Mouse (Mus musculus) testis, adult 2 months (tissue): ENCODE data around the gene Gm27029. TPM values are rescaled to one million over a fixed set of nuclear protein-coding genes. Genes with fewer than 3 reads are reported as not detected.
"Not testable (repeated sequence)": the region's sequence is repeated elsewhere in the genome, so short reads cannot be mapped to it uniquely, and the experiment has no call there.

ENCODE experiments used
- H3K27ac ChIP-seq: fragments of 200-500 bp; 2 replicates; pipeline ENCODE4 v1.5.1; 2012; ENCODE audit warnings: low read depth, low read length; ENCODE audit not compliant: control insufficient read depth, insufficient read depth
- H3K27me3 ChIP-seq: fragments of 200-500 bp; 2 replicates; pipeline ENCODE4 v1.6.1; 2012; ENCODE audit warnings: mild to moderate bottlenecking, low read length, moderate library complexity; ENCODE audit not compliant: control insufficient read depth, insufficient read depth
- H3K36me3 ChIP-seq: fragments of 200-500 bp; 2 replicates; pipeline ENCODE4 v1.6.1; 2012; ENCODE audit warnings: mild to moderate bottlenecking, low read length; ENCODE audit not compliant: control insufficient read depth, insufficient read depth
- H3K4me1 ChIP-seq: fragments of 200-500 bp; 2 replicates; pipeline ENCODE4 v1.6.1; 2012; ENCODE audit warnings: low read length; ENCODE audit not compliant: control insufficient read depth, insufficient read depth
- H3K4me3 ChIP-seq: fragments of 200-500 bp; 2 replicates; pipeline ENCODE4 v1.5.1; 2012; ENCODE audit warnings: low read depth, mild to moderate bottlenecking, low read length, moderate library complexity, mixed read lengths; ENCODE audit not compliant: control insufficient read depth
- CTCF ChIP-seq: fragments of 200-500 bp; IDR thresholded peaks from 2 replicates; pipeline ENCODE4 v1.5.1; 2012; ENCODE audit warnings: low read depth, mild to moderate bottlenecking, inconsistent platforms, low read length, moderate library complexity; ENCODE audit not compliant: control insufficient read depth, insufficient read depth, insufficient replicate concordance
- POLR2A ChIP-seq: fragments of 200-500 bp; IDR thresholded peaks from 2 replicates; pipeline ENCODE4 v1.6.1; 2012; ENCODE audit warnings: low read depth, mild to moderate bottlenecking, inconsistent platforms, low read length, moderate library complexity; ENCODE audit not compliant: control insufficient read depth
- polyA plus RNA-seq: library from polyadenylated mRNA; depleted of rRNA; stranded (reverse); fragments of >200 nt; gene quantifications from 2 replicates; pipeline ENCODE4 v1.2.3, GENCODE M21; 2012

The Gm27029 gene
- polyA plus RNA-seq, 1 experiment: 0.14 TPM

DNA sequence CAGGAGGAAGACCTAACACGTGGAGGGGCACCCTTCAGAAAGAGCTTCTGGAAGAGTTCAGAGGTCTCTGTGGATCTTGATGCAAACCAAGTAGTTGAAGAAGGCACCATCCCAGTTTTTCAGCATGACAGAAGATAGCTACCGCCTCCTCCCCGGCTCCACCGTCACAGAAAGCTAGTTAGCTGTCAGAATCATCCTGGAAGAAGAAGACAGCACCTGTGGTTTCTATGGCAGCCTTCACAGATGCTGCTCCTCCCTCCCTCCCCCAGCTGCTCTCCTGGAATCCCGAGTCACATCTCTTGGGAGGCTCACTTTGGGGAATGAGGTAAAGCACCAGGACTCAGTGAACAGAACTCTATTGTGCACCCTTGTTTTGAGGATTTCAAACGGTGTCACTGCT, 5.6 kb downstream of the Gm27029 start:
- Histone ChIP-seq H3K4me1 (peaks cover 1% of the 10 kb centered on the region), H3K27ac (no peak overlapping the region), H3K27me3 (no peaks in the 10 kb centered on the region), H3K36me3 (no peaks in the 10 kb centered on the region), H3K4me3 (no peak overlapping the region)
- TF ChIP-seq CTCF: no peak
- TF ChIP-seq POLR2A: no peak

DNA sequence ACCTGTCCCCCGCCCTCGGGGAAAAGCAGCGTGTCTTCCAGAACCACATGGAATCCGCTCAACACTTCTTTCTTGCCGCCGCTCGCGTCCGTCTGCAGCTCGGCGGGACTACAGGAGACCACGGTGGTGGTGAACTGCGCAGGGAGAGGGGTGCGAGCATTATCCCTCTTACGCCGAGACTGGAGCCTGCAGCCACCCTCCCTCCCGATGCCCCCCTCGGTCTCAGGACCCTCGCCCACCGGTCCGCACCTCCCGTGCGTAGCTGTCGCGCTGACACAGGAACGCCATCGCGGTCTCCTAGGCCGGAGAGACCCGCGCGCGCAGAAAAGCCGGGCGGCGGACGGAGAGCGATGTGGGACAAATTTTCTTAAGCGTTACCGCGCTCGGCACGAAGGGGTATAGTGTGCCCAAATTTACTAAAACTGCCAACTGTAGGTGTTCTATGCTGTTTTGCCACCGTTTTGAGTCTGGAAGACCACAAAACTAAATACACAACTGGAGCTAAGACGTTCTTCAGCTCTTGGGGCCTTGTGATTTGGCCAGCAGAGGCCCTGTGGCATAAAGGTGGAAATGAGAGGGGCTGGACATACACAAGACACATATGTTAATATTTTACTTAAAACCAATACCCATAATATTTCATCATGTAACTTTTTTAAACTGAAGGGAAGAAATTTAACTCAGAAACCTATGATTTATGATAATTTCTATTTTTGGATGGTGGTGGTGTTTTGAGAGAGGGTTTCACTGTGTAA, 7.3 kb downstream of the Gm27029 start, which contains the start of gene Aarsd1:
Gene Aarsd1, minus strand, starts transcription at position 515 of the 755 bp plus-strand sequence.
- no peaks in the 10 kb centered on the region for H3K27me3 ChIP-seq
- peak within 1 kb of the TSS; percentile 99 for H3K4me3 ChIP-seq
- TF ChIP-seq POLR2A: peak; percentile 79
- TF ChIP-seq CTCF: no peak
- H3K4me1 ChIP-seq: no peaks in the 10 kb centered on the region; the same call in none of the 2 replicates
- peaks cover 2% of the 10 kb centered on the region for H3K36me3 ChIP-seq
- peak within 1 kb of the TSS; percentile 76; the same call in 1 of the 2 replicates for H3K27ac ChIP-seq

DNA sequence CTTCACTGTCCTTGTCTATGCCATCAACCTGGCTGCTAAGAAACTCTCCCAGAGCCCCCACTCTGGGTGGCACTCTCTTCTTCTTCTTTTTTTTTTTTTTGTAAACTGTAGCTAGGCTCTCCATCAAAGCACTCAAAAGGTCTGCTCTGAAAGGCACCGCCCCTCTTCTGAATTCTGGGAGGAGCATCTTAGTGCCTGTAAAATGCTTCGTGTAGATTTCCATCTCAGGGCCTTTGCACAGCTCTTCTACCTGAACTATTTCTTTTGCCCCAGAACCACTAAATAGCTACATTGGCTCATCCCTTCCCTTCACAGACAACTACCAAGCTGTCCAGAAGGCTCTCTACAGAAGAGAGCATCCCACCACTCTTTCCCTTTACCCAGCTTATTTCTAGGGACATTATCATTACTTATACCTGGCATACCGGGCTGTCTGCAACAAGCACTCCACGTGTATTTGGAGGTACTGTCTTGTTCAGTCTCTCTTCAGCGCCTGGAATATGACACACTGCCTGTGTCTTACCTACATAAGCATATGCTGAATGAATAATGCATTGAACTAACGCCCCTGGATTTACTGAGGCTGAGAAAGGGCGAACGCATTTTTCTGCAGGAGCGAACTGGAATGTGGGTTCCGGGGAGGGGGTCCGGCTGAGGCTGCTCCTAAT, 8.0 kb downstream of the Gm27029 start:
- peak overlapping the region; percentile 99 for H3K4me3 ChIP-seq
- peak overlapping the region; percentile 74; the same call in 1 of the 2 replicates for H3K27ac ChIP-seq
- TF ChIP-seq POLR2A (no peak), CTCF (no peak)

DNA sequence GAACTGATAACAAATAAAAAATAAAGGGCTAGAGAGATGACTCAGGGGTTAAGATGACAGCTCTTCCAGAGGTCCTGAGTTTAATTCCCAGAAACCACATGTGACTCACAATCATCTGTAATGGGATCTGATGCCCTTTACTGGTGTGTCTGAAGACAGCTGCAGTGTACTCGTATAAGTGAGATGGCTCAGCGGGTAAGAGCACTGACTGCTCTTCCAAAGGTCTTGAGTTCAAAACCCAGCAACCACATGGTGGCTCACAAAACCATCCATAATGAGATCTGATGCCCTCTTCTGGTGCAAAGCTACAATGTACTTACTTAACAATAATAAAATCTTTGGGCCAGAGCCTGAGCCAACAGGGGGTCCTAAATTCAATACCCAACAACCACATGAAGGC, 9.3 kb downstream of the Gm27029 start:
- Histone ChIP-seq H3K4me3 (no peak overlapping the region), H3K4me1 (no peaks in the 10 kb centered on the region; the same call in none of the 2 replicates), H3K27me3 (no peaks in the 10 kb centered on the region), H3K36me3 (peaks cover 6% of the 10 kb centered on the region), H3K27ac (no peak overlapping the region)
- no peak for TF ChIP-seq POLR2A
- no peak for TF ChIP-seq CTCF

More for the DNA sequence above, 8.0 kb downstream of the Gm27029 start:
- Histone ChIP-seq H3K27me3 (no peaks in the 10 kb centered on the region), H3K4me1 (no peaks in the 10 kb centered on the region; the same call in none of the 2 replicates), H3K36me3 (peaks cover 2% of the 10 kb centered on the region)

DNA sequence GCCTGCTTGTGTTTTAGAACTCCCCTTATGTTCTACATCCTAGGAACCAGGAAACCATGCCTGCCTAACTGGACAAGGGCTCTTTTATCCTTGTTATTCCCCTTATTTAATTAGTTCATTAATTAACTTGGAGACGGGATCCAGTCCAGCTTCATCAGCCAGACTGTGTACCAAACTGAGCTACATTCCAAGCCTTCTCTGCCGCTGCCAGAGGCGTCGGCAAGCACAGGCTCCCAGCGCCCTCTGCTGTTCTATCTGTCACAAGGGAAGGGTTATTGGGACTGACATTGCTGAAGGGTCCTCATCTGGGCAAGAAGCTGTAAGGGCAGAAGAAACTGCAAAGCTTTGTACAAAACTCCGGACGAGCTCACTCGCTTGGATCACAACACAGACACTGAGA, 29.5 kb downstream of the Gm27029 start:
- TF ChIP-seq POLR2A (no peak), CTCF (peak; percentile 72; the same call in 1 of the 2 replicates)
- H3K4me1 ChIP-seq: no peaks in the 10 kb centered on the region
- no peak overlapping the region for H3K4me3 ChIP-seq

DNA sequence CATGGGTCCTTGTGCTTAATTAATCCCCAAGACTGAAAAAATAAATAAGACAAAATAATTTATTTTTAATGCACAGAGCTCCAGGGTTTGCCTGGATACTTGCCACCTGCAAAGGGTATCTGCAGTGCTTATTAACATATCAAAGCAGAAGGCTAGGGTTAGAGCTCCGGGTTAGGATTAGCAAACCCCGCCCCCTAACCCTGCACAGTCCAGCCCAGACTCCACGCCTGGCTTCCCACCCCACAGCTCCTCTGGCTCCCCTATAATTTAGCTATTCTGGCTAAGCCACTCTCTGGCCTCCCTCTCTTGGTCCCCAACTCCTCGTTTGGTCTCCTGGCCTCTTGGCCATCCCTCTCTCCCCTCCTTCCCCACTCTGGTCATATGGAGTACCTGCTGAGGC, 42.8 kb downstream of the Gm27029 start:
- H3K4me3 ChIP-seq: no peak overlapping the region
- no peaks in the 10 kb centered on the region for H3K36me3 ChIP-seq
- TF ChIP-seq POLR2A: no peak
- TF ChIP-seq CTCF: no peak
- H3K4me1 ChIP-seq: no peaks in the 10 kb centered on the region
- no peaks in the 10 kb centered on the region for H3K27me3 ChIP-seq
- no peak overlapping the region for H3K27ac ChIP-seq

More for the DNA sequence above, 29.5 kb downstream of the Gm27029 start:
- H3K27ac ChIP-seq: no peak overlapping the region
- H3K27me3 ChIP-seq: no peaks in the 10 kb centered on the region
- H3K36me3 ChIP-seq: no peaks in the 10 kb centered on the region

DNA sequence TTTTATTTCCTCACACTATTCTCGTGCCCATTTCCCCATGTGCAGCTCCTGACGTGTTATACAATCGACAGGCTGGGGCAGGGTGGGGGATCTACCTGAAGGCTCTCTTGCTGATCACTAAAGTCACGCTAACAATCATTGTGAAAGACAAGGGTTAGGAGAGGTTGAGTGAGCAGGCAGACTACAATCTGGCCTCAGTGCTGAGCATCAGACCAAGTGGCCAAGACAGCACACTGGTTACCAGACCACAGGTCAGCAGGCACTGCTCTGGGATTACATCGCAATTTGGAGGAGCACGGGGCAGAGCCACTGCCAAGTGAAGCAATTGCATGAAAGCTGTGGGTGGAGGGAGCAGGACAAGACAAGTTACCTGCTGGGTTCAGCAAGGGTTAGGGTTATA, 45.7 kb downstream of the Gm27029 start:
- H3K4me3 ChIP-seq: no peak overlapping the region
- TF ChIP-seq CTCF: no peak
- no peak for TF ChIP-seq POLR2A
- no peak overlapping the region for H3K27ac ChIP-seq
- no peaks in the 10 kb centered on the region for H3K27me3 ChIP-seq
- no peaks in the 10 kb centered on the region for H3K36me3 ChIP-seq
- no peaks in the 10 kb centered on the region for H3K4me1 ChIP-seq

DNA sequence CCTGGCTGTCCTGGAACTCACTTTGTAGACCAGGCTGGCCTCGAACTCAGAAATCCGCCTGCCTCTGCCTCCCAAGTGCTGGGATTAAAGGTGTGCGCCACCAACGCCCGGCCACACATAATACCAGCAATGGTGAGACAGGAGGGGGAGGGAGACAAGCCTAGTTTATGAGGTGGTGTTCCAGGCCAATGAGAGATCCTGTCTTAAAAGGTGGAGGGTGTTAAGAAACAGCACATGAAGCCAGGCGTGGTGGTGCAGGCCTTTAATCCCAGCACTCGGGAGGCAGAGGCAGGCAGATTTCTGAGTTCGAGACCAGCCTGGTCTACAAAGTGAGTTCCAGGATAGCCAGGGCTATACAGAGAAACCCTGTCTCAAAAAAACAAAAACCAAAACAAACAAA, 46.4 kb downstream of the Gm27029 start:
- not testable (repeated sequence) for H3K27me3 ChIP-seq, H3K36me3 ChIP-seq, H3K4me3 ChIP-seq, H3K4me1 ChIP-seq, H3K27ac ChIP-seq
